Mouse (Mus musculus) E14TG2a.4 (cell line): ENCODE measurements around the gene Prkn.

Experiments
- CTCF ChIP-seq: conservative IDR thresholded peaks from 2 replicates; pipeline ENCODE4 v1.5.1; 2014; ENCODE audit warnings: low read length
- NANOG ChIP-seq: IDR thresholded peaks from 2 replicates; pipeline ENCODE4 v1.6.1; 2014; ENCODE audit warnings: borderline replicate concordance, low read length, mixed read lengths

- TF ChIP-seq CTCF = no peak
- no peak for TF ChIP-seq NANOG
Observed at GRCm38 (mm10) chr17:11779547-11779946, 939.4 kb downstream of the Prkn start.
